In genomic region chr11:68579462-68579881, GRCm38 (mm10) we compare ENCODE assay signal across 9 mouse cellular contexts. TPM values are rescaled to one million over a fixed set of nuclear protein-coding genes. Genes with fewer than 3 reads are reported as not detected.
DNase-seq lines count a peak whose midpoint lies in the region; ATAC-seq and TF ChIP-seq lines count a peak whose summit lies in the region.
"Had no signal": no experiment of that assay in that cellular context is flagged by ENCODE, and none has a peak within 500 bp of the region (broad histone marks: within the 10 kb centered on the region; RNA-seq: fewer than 3 reads in every experiment).

No protein-coding gene starts in this region.

- DNase-seq in heart, adult 11 months, result peak; percentile 90
- DNase-seq in heart, postnatal 25 days (ENCODE audit: low spot score), result no peak
- DNase-seq in NIH3T3 (ENCODE audit: low read depth), result peak; percentile 76
- peak; percentile 39 for DNase-seq in layer of hippocampus, adult 9-11 months
- DNase-seq in midbrain, postnatal 0 days (ENCODE audit: low spot score), result peak; percentile 85
- no peak for DNase-seq in adrenal gland, postnatal 36 days
- DNase-seq in kidney, postnatal 36 days, result no peak

- intact Hi-C loops in heart, postnatal 25 days (cut with DNase I), result no loop called here

- peak overlapping the region; percentile 2; the same call in 1 of the 2 replicates for H3K27ac ChIP-seq in midbrain, postnatal 0 days (ENCODE audit: low read depth, low read length)

- peak; percentile 36 for TF ChIP-seq CTCF in midbrain, postnatal 0 days (IDR thresholded peaks at IDR 0.05)

- no peak overlapping the region for H3K9ac ChIP-seq in midbrain, postnatal 0 days (replicated peaks; ENCODE audit: low read length, poor library complexity, severe bottlenecking)

- H3K4me1 ChIP-seq in midbrain, postnatal 0 days (ENCODE audit: insufficient read depth, low read length), result peaks cover 7% of the 10 kb centered on the region; the same call in 1 of the 2 replicates

- 0 out of 2 replicates have a peak, but pooled peaks have one; percentile 20 for ATAC-seq in erythroblast, adult 5-6 weeks (replicated peaks; ENCODE audit: low FRiP score, poor library complexity, severe bottlenecking)
- peak; percentile 54; the same call in 1 of the 2 replicates for ATAC-seq in midbrain, postnatal 0 days (ENCODE audit: low FRiP score)

- no peak overlapping the region for H3K4me2 ChIP-seq in midbrain, postnatal 0 days (ENCODE audit: low read depth, low read length, poor library complexity, severe bottlenecking)

- no peak overlapping the region for H3K4me3 ChIP-seq in midbrain, postnatal 0 days (ENCODE audit: low read depth, low read length)

- H3K27me3 ChIP-seq in midbrain, postnatal 0 days (ENCODE audit: insufficient read depth, low read length), result no peaks in the 10 kb centered on the region

- H3K9me3 ChIP-seq in midbrain, postnatal 0 days (ENCODE audit: low read length), result no peaks in the 10 kb centered on the region

- no peaks in the 10 kb centered on the region for H3K36me3 ChIP-seq in midbrain, postnatal 0 days (ENCODE audit: insufficient read depth, low read length)

- WGBS in midbrain, postnatal 0 days, result 16% methylated on average over 9 of the region's 9 CpGs

RNA-seq across cellular contexts. Expression of gene Ccdc42, which starts 7.3 kb away (rescaled TPM):
- total RNA-seq in heart, postnatal 25 days (2021), result not detected
- total RNA-seq in erythroblast, adult 5-6 weeks (2015; ENCODE audit: low replicate concordance), result not detected in 2 replicates
- total RNA-seq in erythroblast, adult 5-6 weeks (2017; ENCODE audit: low replicate concordance), result not detected in 2 replicates
- total RNA-seq in midbrain, postnatal 0 days (2014; rRNA removed), result 0.33 TPM in 1 of 2 replicates, not detected in the other
- polyA plus RNA-seq in midbrain, postnatal 0 days (2015; fragmentation: Nextera tagmentation; extraction: Ambion mirVana), result 0.37 and 0.51 TPM in 2 replicates
- total RNA-seq in adrenal gland, postnatal 36 days (2021), result not detected
- total RNA-seq: liver, adult 2 months had no signal
- polyA plus RNA-seq: liver, adult 2 months had no signal

RNA-seq across cellular contexts. Expression of gene Mfsd6l, which starts 23.5 kb away (rescaled TPM):
- under 1 TPM in 1 of 2 experiments, not detected in 1; 0.11 TPM for total RNA-seq in heart, postnatal 25 days (2021)
- total RNA-seq in erythroblast, adult 5-6 weeks (2015; ENCODE audit: low replicate concordance), result not detected in 2 replicates
- not detected in 2 replicates for total RNA-seq in erythroblast, adult 5-6 weeks (2017; ENCODE audit: low replicate concordance)
- total RNA-seq in midbrain, postnatal 0 days (2014; rRNA removed), result 0.11 and 0.33 TPM in 2 replicates
- 0.19 TPM in 1 of 2 replicates, not detected in the other for polyA plus RNA-seq in midbrain, postnatal 0 days (2015; fragmentation: Nextera tagmentation; extraction: Ambion mirVana)
- not detected for total RNA-seq in adrenal gland, postnatal 36 days (2021)
- total RNA-seq: liver, adult 2 months had no signal

Comparison
In these comparisons a context has a peak if more than half of its experiments do, and no peak if none do; other contexts are left out.
1. DNase-seq: peak in heart, adult 11 months (single experiment), NIH3T3 (single experiment), layer of hippocampus, adult 9-11 months (single experiment) and midbrain, postnatal 0 days (single experiment); none in heart, postnatal 25 days (single experiment), adrenal gland, postnatal 36 days (0 of 2) and kidney, postnatal 36 days (0 of 2).